Mouse (Mus musculus): ENCODE results near the gene Uhrf2.

Uhrf2 gene

GRCm38 (mm10) chr19:30118344-30119312, 88.3 kb downstream of the Uhrf2 start:
- DNase-seq (ENCODE audit: extremely low spot score, low read depth, low spot score) = no peak

GRCm38 (mm10) chr19:30124999-30125669, 94.8 kb downstream of the Uhrf2 start:
- no peak for DNase-seq (ENCODE audit: extremely low spot score, low read depth, low spot score)

- DNase-seq (ENCODE audit: extremely low spot score, low read depth, low spot score) = no peak
Measured at GRCm38 (mm10) chr19:30125670-30126059, 95.4 kb downstream of the Uhrf2 start.

GRCm38 (mm10) chr19:30128177-30128576, 97.9 kb downstream of the Uhrf2 start:
- DNase-seq (ENCODE audit: extremely low spot score, low read depth, low spot score) = no peak

GRCm38 (mm10) chr19:30136308-30136707, 106.0 kb downstream of the Uhrf2 start:
- DNase-seq (ENCODE audit: extremely low spot score, low read depth, low spot score) = no peak
